In the genomic region with DNA sequence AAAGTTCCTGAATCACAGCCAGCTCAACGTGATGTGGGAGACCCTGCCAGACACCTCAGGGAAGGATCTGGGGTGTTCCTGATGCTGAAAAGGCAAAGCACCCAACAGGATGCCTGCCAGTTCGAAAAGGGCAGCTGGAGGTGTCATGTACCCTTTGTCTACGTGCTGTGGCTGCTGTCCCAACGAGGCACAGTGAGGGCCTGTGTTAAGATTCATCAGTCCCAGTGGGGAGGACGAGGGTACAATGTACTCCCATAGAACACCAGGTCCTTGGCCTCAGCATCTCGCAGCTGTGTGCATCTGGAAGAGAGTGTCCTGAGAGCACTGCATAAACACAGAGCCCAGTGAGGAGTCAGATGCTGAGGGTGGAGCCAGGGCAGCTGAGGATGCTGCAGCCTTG, we compare ENCODE assay signal across 11 mouse cellular contexts.
DNase-seq lines count a peak whose midpoint lies in the region; ATAC-seq and TF ChIP-seq lines count a peak whose summit lies in the region.
"Had no signal": no experiment of that assay in that cellular context is flagged by ENCODE, and none has a peak within 500 bp of the region (broad histone marks: within the 10 kb centered on the region; RNA-seq: fewer than 3 reads in every experiment).

No protein-coding gene starts in this region.

- 43% methylated on average over 6 of the region's 6 CpGs for WGBS in lung, embryonic 16.5 days
- WGBS in midbrain, embryonic 16.5 days: 49% methylated on average over 6 of the region's 6 CpGs
- WGBS in kidney, embryonic 15.5 days: 63% methylated on average over 6 of the region's 6 CpGs

- no peaks in the 10 kb centered on the region for H3K9me3 ChIP-seq in lung, embryonic 16.5 days (ENCODE audit: control insufficient read depth, low read length)
- H3K9me3 ChIP-seq in midbrain, embryonic 16.5 days (replicated peaks; ENCODE audit: control insufficient read depth, low read length, poor library complexity, severe bottlenecking): no peaks in the 10 kb centered on the region
- H3K9me3 ChIP-seq in kidney, embryonic 15.5 days (replicated peaks): no peaks in the 10 kb centered on the region
- H3K9me3 ChIP-seq: heart, embryonic 15.5 days; midbrain, embryonic 12.5 days had no signal

- intact Hi-C loops in heart, postnatal 36 days (cut with DNase I): no loop called here

- no peak overlapping the region for H3K4me2 ChIP-seq in lung, embryonic 16.5 days (ENCODE audit: low read depth, low read length)
- no peak overlapping the region for H3K4me2 ChIP-seq in midbrain, embryonic 16.5 days (ENCODE audit: low read length)
- H3K4me2 ChIP-seq in kidney, embryonic 15.5 days: no peak overlapping the region
- H3K4me2 ChIP-seq: heart, embryonic 15.5 days; midbrain, embryonic 12.5 days had no signal

- peak; percentile 24 for DNase-seq in cerebellum, adult 9-11 months
- no peak for DNase-seq in cerebellum, adult 11 months
- peak; percentile 66 to 73 for DNase-seq in heart, postnatal 36 days
- no peak for DNase-seq in adrenal gland, postnatal 14 days
- DNase-seq: retina, postnatal 1 day had no signal

- no peaks in the 10 kb centered on the region for H3K36me3 ChIP-seq in lung, embryonic 16.5 days (ENCODE audit: control insufficient read depth, insufficient read depth, low read length)
- H3K36me3 ChIP-seq in midbrain, embryonic 16.5 days (ENCODE audit: control insufficient read depth, insufficient read depth, low read length): no peaks in the 10 kb centered on the region
- no peaks in the 10 kb centered on the region for H3K36me3 ChIP-seq in kidney, embryonic 15.5 days
- H3K36me3 ChIP-seq: heart, embryonic 15.5 days; midbrain, embryonic 12.5 days had no signal

- H3K4me3 ChIP-seq in cortical plate, adult 2 months (ENCODE audit: insufficient read depth, low read length): no peak overlapping the region
- no peak overlapping the region for H3K4me3 ChIP-seq in lung, embryonic 16.5 days (ENCODE audit: low read length)
- no peak overlapping the region for H3K4me3 ChIP-seq in midbrain, embryonic 16.5 days (ENCODE audit: low read depth, low read length)
- H3K4me3 ChIP-seq in kidney, embryonic 15.5 days (replicated peaks): no peak overlapping the region
- H3K4me3 ChIP-seq: heart, embryonic 15.5 days; midbrain, embryonic 12.5 days had no signal

- H3K9ac ChIP-seq in lung, embryonic 16.5 days (ENCODE audit: low read length): no peak overlapping the region
- H3K9ac ChIP-seq in midbrain, embryonic 16.5 days (ENCODE audit: low read depth, low read length): no peak overlapping the region
- no peak overlapping the region for H3K9ac ChIP-seq in kidney, embryonic 15.5 days
- H3K9ac ChIP-seq: heart, embryonic 15.5 days; midbrain, embryonic 12.5 days had no signal

- H3K4me1 ChIP-seq in cortical plate, adult 2 months (ENCODE audit: control insufficient read depth, insufficient read depth, low read length): no peaks in the 10 kb centered on the region
- H3K4me1 ChIP-seq in lung, embryonic 16.5 days (replicated peaks; ENCODE audit: control insufficient read depth, insufficient read depth, low read length): no peaks in the 10 kb centered on the region
- H3K4me1 ChIP-seq in midbrain, embryonic 16.5 days (ENCODE audit: control insufficient read depth, insufficient read depth, low read length): no peaks in the 10 kb centered on the region
- no peaks in the 10 kb centered on the region for H3K4me1 ChIP-seq in kidney, embryonic 15.5 days
- H3K4me1 ChIP-seq: heart, embryonic 15.5 days had no signal

- TF ChIP-seq CTCF in cortical plate, adult 2 months (IDR thresholded peaks at IDR 0.05; ENCODE audit: extremely low read depth, insufficient read depth, low read length): no peak

- peak; percentile 97 for ATAC-seq in lung, embryonic 16.5 days (ENCODE audit: low read depth)
- no peak for ATAC-seq in midbrain, embryonic 16.5 days
- no peak for ATAC-seq in kidney, embryonic 15.5 days (replicated peaks; ENCODE audit: low FRiP score)

- TF ChIP-seq POLR2A in cortical plate, adult 2 months (IDR thresholded peaks at IDR 0.05; ENCODE audit: extremely low read depth, insufficient read depth, low read length): no peak

- peak overlapping the region; percentile 52; the same call in 1 of the 2 replicates for H3K27ac ChIP-seq in cortical plate, adult 2 months (ENCODE audit: insufficient read depth, low read length)
- H3K27ac ChIP-seq in lung, embryonic 16.5 days (ENCODE audit: low read length): no peak overlapping the region
- no peak overlapping the region for H3K27ac ChIP-seq in midbrain, embryonic 16.5 days (ENCODE audit: low read length)
- no peak overlapping the region for H3K27ac ChIP-seq in kidney, embryonic 15.5 days
- H3K27ac ChIP-seq: heart, embryonic 15.5 days; midbrain, embryonic 12.5 days had no signal

- no peaks in the 10 kb centered on the region for H3K27me3 ChIP-seq in lung, embryonic 16.5 days (ENCODE audit: control insufficient read depth, insufficient read depth, low read depth, low read length)
- no peaks in the 10 kb centered on the region for H3K27me3 ChIP-seq in midbrain, embryonic 16.5 days (ENCODE audit: control insufficient read depth, insufficient read depth, low read depth, low read length)
- no peaks in the 10 kb centered on the region for H3K27me3 ChIP-seq in kidney, embryonic 15.5 days
- H3K27me3 ChIP-seq: heart, embryonic 15.5 days had no signal

Comparison
In these comparisons a context has a peak if more than half of its experiments do, and no peak if none do; other contexts are left out.
1. DNase-seq: peak in cerebellum, adult 9-11 months (single experiment) and heart, postnatal 36 days (2 of 2); none in cerebellum, adult 11 months (single experiment) and adrenal gland, postnatal 14 days (single experiment).